Mouse (Mus musculus) ES-E14 (cell line): ENCODE measurements around the gene Zyg11b. TPM values are rescaled to one million over a fixed set of nuclear protein-coding genes. Genes with fewer than 3 reads are reported as not detected.

Experiments used
- DNase-seq: peaks from one replicate; pipeline ENCODE4 v3.0.0-alpha.2; 2013; ENCODE audit warnings: low read depth, low spot score
- H3K27ac ChIP-seq: 2 replicates; pipeline ENCODE4 v1.5.1; 2012; ENCODE audit warnings: low read depth, mild to moderate bottlenecking, low read length, moderate library complexity, mixed read lengths; ENCODE audit not compliant: poor library complexity, insufficient read depth, severe bottlenecking
- H3K36me3 ChIP-seq: 2 replicates; pipeline ENCODE4 v1.6.1; 2012; ENCODE audit warnings: mild to moderate bottlenecking, low read length, moderate library complexity, mixed read lengths; ENCODE audit not compliant: control insufficient read depth, poor library complexity, insufficient read depth, severe bottlenecking
- H3K4me1 ChIP-seq, 2 experiments: fragments of 150-350 bp in 1 of 2; sonication (generic) in 1 of 2; 2 replicates each; pipeline ENCODE4 v1.6.1; 2012; ENCODE audit warnings: low read length in 2 of 2, mild to moderate bottlenecking in 1 of 2, mixed read lengths in 1 of 2; ENCODE audit not compliant: control insufficient read depth in 2 of 2, insufficient read depth in 2 of 2, poor library complexity in 1 of 2
- H3K4me3 ChIP-seq, 2 experiments: fragments of 150-350 bp in 1 of 2; sonication (generic) in 1 of 2; 2 replicates each; pipeline ENCODE4 v1.5.1; 2012; ENCODE audit warnings: low read length in 2 of 2, low read depth in 1 of 2, mild to moderate bottlenecking in 1 of 2, mixed read lengths in 1 of 2; ENCODE audit not compliant: insufficient read depth in 1 of 2, poor library complexity in 1 of 2, severe bottlenecking in 1 of 2
- H3K9ac ChIP-seq: 2 replicates; pipeline ENCODE4 v1.6.1; 2012; ENCODE audit warnings: low read depth, mild to moderate bottlenecking, low read length, mixed read lengths; ENCODE audit not compliant: poor library complexity, insufficient read depth, severe bottlenecking
- H3K9me3 ChIP-seq: fragments of 150-350 bp; sonication (generic); 2 replicates; pipeline ENCODE4 v1.6.1; 2012; ENCODE audit warnings: low read depth, mild to moderate bottlenecking, low read length; ENCODE audit not compliant: control insufficient read depth, insufficient read depth
- CHD2 ChIP-seq: IDR thresholded peaks from 2 replicates; pipeline ENCODE4 v1.6.1; 2014; ENCODE audit warnings: mild to moderate bottlenecking, low read depth, low read length, inconsistent platforms
- HCFC1 ChIP-seq: IDR thresholded peaks from 2 replicates; pipeline ENCODE4 v1.6.1; 2012; ENCODE audit warnings: low read length, inconsistent platforms, borderline replicate concordance; ENCODE audit not compliant: insufficient read depth
- MAFK ChIP-seq: IDR thresholded peaks from 2 replicates; pipeline ENCODE4 v1.6.1; 2014; ENCODE audit warnings: mild to moderate bottlenecking, low read depth, low read length, inconsistent platforms; ENCODE audit not compliant: insufficient read depth
- ZC3H11A ChIP-seq: IDR thresholded peaks from 2 replicates; pipeline ENCODE4 v1.6.1; 2012; ENCODE audit warnings: low read depth, mild to moderate bottlenecking, inconsistent platforms, low read length, borderline replicate concordance
- ZNF384 ChIP-seq: IDR thresholded peaks from 2 replicates; pipeline ENCODE4 v1.6.1; 2012; ENCODE audit warnings: low read depth, low read length, inconsistent platforms
- in situ Hi-C, 2 experiments: fragments of 600-800 bp; cut with MboI; formaldehyde crosslinking; loops; one replicate each; pipeline ENCODE4 v1.15.1; 2025; ENCODE audit warnings: low sequenced_read_pairs in 2 of 2, inconsistent platforms in 1 of 2; ENCODE audit not compliant: unreplicated experiment in 2 of 2
- total RNA-seq: library from RNA; depleted of rRNA; stranded (reverse); fragments of 300-350 nt; gene quantifications from 2 replicates; pipeline ENCODE4 v1.2.3, GENCODE M21; 2012

Gene Zyg11b
- total RNA-seq, 1 experiment = 13.3 TPM

DNA sequence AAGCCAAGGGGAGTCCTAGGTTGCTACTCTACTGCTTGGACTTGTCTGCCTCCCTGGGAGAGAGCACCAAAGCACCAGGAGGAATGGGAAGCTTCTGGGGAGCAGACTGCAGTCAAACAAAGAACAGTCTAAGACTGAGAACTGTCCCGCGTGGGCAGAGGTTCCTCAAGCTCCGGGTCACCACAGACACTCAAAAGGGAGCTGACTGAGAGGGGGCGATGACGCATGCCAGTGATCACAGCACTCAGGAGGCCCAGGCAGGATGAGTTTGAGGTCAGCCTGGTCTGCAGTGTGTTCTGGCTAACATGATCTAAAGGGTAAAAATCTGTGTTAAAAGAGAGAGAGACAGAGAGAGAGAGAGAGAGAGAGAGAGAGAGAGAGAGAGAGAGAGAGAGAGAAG, 13.1 kb upstream of the Zyg11b start:
- DNase-seq = no peak
- in situ Hi-C loops = no loop called here
- TF ChIP-seq MAFK = no peak
- no peak for TF ChIP-seq ZNF384
- TF ChIP-seq CHD2 = no peak
- TF ChIP-seq HCFC1 = no peak
- no peak for TF ChIP-seq ZC3H11A

DNA sequence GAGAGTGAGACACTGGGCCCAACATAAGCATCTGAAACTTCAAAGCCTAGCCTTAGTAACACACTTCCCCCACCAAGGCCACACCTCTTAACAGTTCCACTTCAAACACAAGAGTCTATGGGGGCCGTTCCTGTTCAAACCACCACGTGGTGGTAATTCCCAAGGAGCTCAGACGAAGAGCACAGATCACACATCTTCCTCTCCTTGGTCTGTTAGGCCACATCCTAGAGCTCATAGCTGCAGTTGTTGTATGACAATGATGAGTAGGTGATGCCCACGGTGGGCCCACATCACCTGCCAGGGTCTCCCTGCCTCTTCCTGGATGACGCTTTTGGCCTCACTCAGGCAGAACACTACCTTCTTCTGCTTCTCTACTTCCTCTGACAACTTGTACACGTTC, 9.8 kb upstream of the Zyg11b start:
- TF ChIP-seq ZC3H11A (no peak), CHD2 (no peak), HCFC1 (no peak), MAFK (no peak), ZNF384 (no peak)
- DNase-seq = no peak
- Histone ChIP-seq H3K4me3 (no peak overlapping the region), H3K36me3 (no peaks in the 10 kb centered on the region), H3K9me3 (peaks cover 4% of the 10 kb centered on the region), H3K9ac (no peak overlapping the region), H3K27ac (no peak overlapping the region), H3K4me1 (no peaks in the 10 kb centered on the region)
- in situ Hi-C loops = no loop called here

More for the DNA sequence above, 13.1 kb upstream of the Zyg11b start:
- Histone ChIP-seq H3K27ac (no peak overlapping the region), H3K9me3 (no peaks in the 10 kb centered on the region), H3K4me3 (no peak overlapping the region), H3K36me3 (no peaks in the 10 kb centered on the region), H3K9ac (no peak overlapping the region), H3K4me1 (peaks cover 4 to 9% of the 10 kb centered on the region in 2 experiments; a peak in 3 of 4 replicates)

DNA sequence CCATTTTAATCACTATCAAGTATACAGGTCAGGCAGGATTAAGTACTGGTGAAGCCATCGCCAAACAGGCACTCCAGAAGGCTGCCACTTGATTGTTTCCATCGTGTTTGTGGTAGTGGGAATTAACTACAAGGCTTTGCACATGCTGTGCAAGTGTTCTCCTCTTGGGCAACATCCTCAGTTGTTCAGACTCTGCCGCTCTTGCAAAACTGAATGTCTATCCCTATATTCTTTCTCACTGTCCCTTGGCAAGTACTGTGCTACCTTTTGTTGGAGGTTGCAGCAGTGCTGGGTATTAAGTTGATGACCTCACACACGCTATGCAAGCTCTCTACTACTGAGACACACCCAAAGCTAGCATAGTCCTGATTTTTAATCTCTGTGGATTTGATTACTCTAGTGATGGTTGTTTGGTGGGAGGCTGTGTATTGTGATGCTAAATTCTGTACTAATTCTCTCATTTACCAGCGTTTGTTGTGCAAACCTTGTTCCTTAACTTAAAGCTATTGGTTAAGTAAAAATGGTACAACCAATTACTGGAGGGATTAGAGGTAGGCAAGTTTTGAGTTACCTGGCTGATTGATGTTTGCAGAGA, 1.5 kb upstream of the Zyg11b start:
- H3K9me3 ChIP-seq = peaks cover 2% of the 10 kb centered on the region; the same call in 1 of the 2 replicates
- DNase-seq = peak; percentile 37
- no peak overlapping the region for H3K4me3 ChIP-seq
- no peak overlapping the region for H3K27ac ChIP-seq
- no peak for TF ChIP-seq HCFC1
- no peaks in the 10 kb centered on the region for H3K36me3 ChIP-seq
- in situ Hi-C loops = no loop called here
- H3K4me1 ChIP-seq = 0 out of 4 replicates have a peak, but pooled peaks cover 0 to 3% of the 10 kb centered on the region in 2 experiments
- H3K9ac ChIP-seq = no peak overlapping the region

DNA sequence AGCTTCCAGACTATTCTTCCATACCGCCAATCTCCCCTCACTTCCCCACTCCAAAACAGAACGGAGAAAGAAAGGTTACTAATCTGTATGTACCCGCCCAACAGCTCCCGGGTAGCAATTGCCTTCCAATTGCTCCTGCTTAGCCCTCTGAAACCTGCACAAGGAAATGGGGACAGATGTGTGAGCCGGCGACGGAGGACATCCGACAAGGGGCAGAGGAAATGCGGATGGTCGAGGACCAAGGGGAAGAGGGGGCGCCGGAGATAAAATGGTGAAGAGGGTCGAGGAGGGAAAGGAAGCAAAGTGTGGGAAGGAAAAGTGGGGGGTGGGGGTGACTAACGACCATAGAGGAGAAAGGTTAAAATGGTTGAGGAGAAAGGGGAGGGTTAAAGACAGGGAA, 630 bp downstream of the Zyg11b start:
- in situ Hi-C loops = no loop called here
- no peak for DNase-seq
- no peak for TF ChIP-seq ZC3H11A
- Histone ChIP-seq H3K9ac (peak overlapping the region; percentile 92), H3K9me3 (no peaks in the 10 kb centered on the region; the same call in 1 of the 2 replicates), H3K36me3 (no peaks in the 10 kb centered on the region), H3K4me3 (peak overlapping the region; percentile 78 to 91), H3K4me1 (0 out of 4 replicates have a peak, but pooled peaks cover 0 to 3% of the 10 kb centered on the region in 2 experiments), H3K27ac (peak overlapping the region; percentile 29; the same call in 1 of the 2 replicates)

DNA sequence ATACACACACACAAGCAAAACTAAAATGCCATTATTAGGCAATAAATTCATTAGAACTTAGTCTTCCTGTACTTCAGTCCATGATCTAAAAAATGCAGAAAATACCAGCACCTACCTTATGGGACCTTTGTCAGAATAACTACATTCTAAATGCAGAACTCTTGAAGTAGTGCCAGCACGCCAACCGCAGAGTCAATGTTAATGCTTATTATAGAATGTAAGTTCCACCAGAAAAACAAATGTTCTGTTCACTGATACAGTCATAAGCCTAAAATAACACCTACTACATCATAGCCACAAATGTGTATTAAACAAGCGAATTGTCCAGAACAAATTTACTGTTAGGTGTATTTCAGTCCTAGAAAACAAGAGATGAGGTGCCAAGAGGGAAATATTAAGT, 23.9 kb downstream of the Zyg11b start:
- no peak overlapping the region for H3K4me3 ChIP-seq
- DNase-seq = no peak
- no peaks in the 10 kb centered on the region; the same call in 1 of the 2 replicates for H3K9me3 ChIP-seq
- no peak overlapping the region for H3K27ac ChIP-seq
- in situ Hi-C loops = no loop called here
- H3K9ac ChIP-seq = no peak overlapping the region
- H3K36me3 ChIP-seq = no peaks in the 10 kb centered on the region
- no peaks in the 10 kb centered on the region for H3K4me1 ChIP-seq
- TF ChIP-seq CHD2 = no peak
- no peak for TF ChIP-seq ZC3H11A
- TF ChIP-seq HCFC1 = no peak
- TF ChIP-seq MAFK = no peak
- TF ChIP-seq ZNF384 = no peak
